Mouse (Mus musculus) lung, postnatal 0 days (tissue): ENCODE measurements around the gene Tssk4. TPM values are rescaled to one million over a fixed set of nuclear protein-coding genes. Genes with fewer than 3 reads are reported as not detected.

ENCODE experiments used
- ATAC-seq: fragments of 200-750 bp; cut with Nextera tagmentation; 2 replicates; pipeline ENCODE4 v1.8.0; 2017; ENCODE audit warnings: moderate library complexity
- DNase-seq: peaks from one replicate; pipeline ENCODE4 v3.0.0-alpha.2; 2016; ENCODE audit warnings: low spot score
- H3K27ac ChIP-seq: fragments of 300-500 bp; sonication (generic); 2 replicates; pipeline ENCODE4 v1.5.1; 2014; ENCODE audit warnings: antibody characterized with exemption, mild to moderate bottlenecking, low read length, mixed read lengths
- H3K27me3 ChIP-seq: fragments of 300-500 bp; sonication (generic); replicated peaks from 2 replicates; pipeline ENCODE4 v1.6.1; 2014; ENCODE audit warnings: low read length, mixed read lengths; ENCODE audit not compliant: insufficient read depth
- H3K36me3 ChIP-seq: fragments of 300-500 bp; sonication (generic); 2 replicates; pipeline ENCODE4 v1.6.1; 2014; ENCODE audit warnings: low read length, mixed read lengths; ENCODE audit not compliant: insufficient read depth
- H3K4me1 ChIP-seq: fragments of 300-500 bp; sonication (generic); 2 replicates; pipeline ENCODE4 v1.6.1; 2014; ENCODE audit warnings: antibody characterized with exemption, low read depth, low read length, mixed read lengths; ENCODE audit not compliant: insufficient read depth
- H3K4me2 ChIP-seq: fragments of 300-500 bp; sonication (generic); replicated peaks from 2 replicates; pipeline ENCODE4 v1.6.1; 2014; ENCODE audit warnings: low read depth, mild to moderate bottlenecking, low read length, moderate library complexity, mixed read lengths
- H3K4me3 ChIP-seq: fragments of 300-500 bp; sonication (generic); 2 replicates; pipeline ENCODE4 v1.5.1; 2014; ENCODE audit warnings: low read depth, low read length
- H3K9ac ChIP-seq: fragments of 300-500 bp; sonication (generic); replicated peaks from 2 replicates; pipeline ENCODE4 v1.6.1; 2014; ENCODE audit warnings: low read depth, mild to moderate bottlenecking
- H3K9me3 ChIP-seq: fragments of 300-500 bp; sonication (generic); 2 replicates; pipeline ENCODE4 v1.6.1; 2016; ENCODE audit warnings: low read length, mixed read lengths
- CTCF ChIP-seq: IDR thresholded peaks from 2 replicates; pipeline ENCODE4 v1.5.1; 2016; ENCODE audit warnings: antibody characterized with exemption, mild to moderate bottlenecking
- EP300 ChIP-seq: IDR thresholded peaks from 2 replicates; pipeline ENCODE4 v1.6.1; 2016; ENCODE audit warnings: antibody characterized with exemption, mild to moderate bottlenecking, control low read depth
- WGBS: fragments of 180-500 bp; shearing (Covaris S2); extraction: QIAGEN DNeasy Blood & Tissue Kit; methylation state at CpG from one replicate; pipeline ENCODE4 v1.1.7; 2014; 5-methylcytosine and 5-hydroxymethylcytosine counted together
- polyA plus RNA-seq: library from polyadenylated mRNA; unstranded; fragments of >200 nt; fragmentation: Nextera tagmentation; extraction: Ambion mirVana; gene quantifications from 2 replicates; pipeline ENCODE4 v1.2.1, GENCODE M21; 2015

Gene Tssk4
- polyA plus RNA-seq, 1 experiment from 2014 or later, result 0.61 TPM

GRCm38 (mm10) chr14:55628077-55628827, 21.7 kb upstream of the Tssk4 start:
- ATAC-seq, result no peak
- H3K9ac ChIP-seq, result no peak overlapping the region
- H3K4me2 ChIP-seq, result no peak overlapping the region
- TF ChIP-seq EP300, result no peak
- DNase-seq, result no peak
- no peaks in the 10 kb centered on the region for H3K4me1 ChIP-seq
- no peaks in the 10 kb centered on the region for H3K9me3 ChIP-seq
- no peaks in the 10 kb centered on the region for H3K27me3 ChIP-seq
- H3K4me3 ChIP-seq, result no peak overlapping the region
- no peak overlapping the region for H3K27ac ChIP-seq
- peaks cover 14% of the 10 kb centered on the region; the same call in 1 of the 2 replicates for H3K36me3 ChIP-seq
- 89% methylated on average over 26 of the region's 27 CpGs for WGBS

GRCm38 (mm10) chr14:55629312-55629711, 20.7 kb upstream of the Tssk4 start:
- H3K9ac ChIP-seq, result no peak overlapping the region
- ATAC-seq (0 out of 2 replicates have a peak, but pooled peaks have one; percentile 13), DNase-seq (no peak)
- no peak overlapping the region for H3K4me3 ChIP-seq
- no peaks in the 10 kb centered on the region for H3K9me3 ChIP-seq
- H3K4me1 ChIP-seq, result no peaks in the 10 kb centered on the region
- no peaks in the 10 kb centered on the region for H3K27me3 ChIP-seq
- H3K4me2 ChIP-seq, result no peak overlapping the region
- H3K27ac ChIP-seq, result no peak overlapping the region
- TF ChIP-seq CTCF (peak; percentile 86), EP300 (no peak)
- peaks cover 14% of the 10 kb centered on the region; the same call in 1 of the 2 replicates for H3K36me3 ChIP-seq
- WGBS, result 50% methylated on average over 5 of the region's 5 CpGs

- Histone ChIP-seq H3K9ac (peak overlapping the region; percentile 50), H3K9me3 (no peaks in the 10 kb centered on the region), H3K4me3 (peak overlapping the region; percentile 54), H3K27me3 (no peaks in the 10 kb centered on the region), H3K4me1 (peaks cover 3% of the 10 kb centered on the region; the same call in 1 of the 2 replicates), H3K27ac (peak overlapping the region; percentile 39; the same call in 1 of the 2 replicates), H3K36me3 (peaks cover 29% of the 10 kb centered on the region; the same call in 1 of the 2 replicates), H3K4me2 (peak overlapping the region; percentile 92)
- DNase-seq, result no peak
- no peak for TF ChIP-seq CTCF
- TF ChIP-seq EP300, result no peak
- WGBS, result 5% methylated on average over 23 of the region's 23 CpGs
- peak; percentile 51; the same call in 1 of the 2 replicates for ATAC-seq
Measured at GRCm38 (mm10) chr14:55634874-55635522, 15.0 kb upstream of the Tssk4 start.

GRCm38 (mm10) chr14:55635523-55636007, 14.4 kb upstream of the Tssk4 start, which contains the start of gene Ipo4:
Gene Ipo4 (minus strand): TSS chr14:55635957.
- 2% methylated on average over 33 of the region's 33 CpGs for WGBS
- TF ChIP-seq EP300, result no peak
- peaks cover 35% of the 10 kb centered on the region; the same call in 1 of the 2 replicates for H3K36me3 ChIP-seq
- H3K9ac ChIP-seq, result peak within 1 kb of the TSS; percentile 50
- H3K27ac ChIP-seq, result peak within 1 kb of the TSS; percentile 39; the same call in 1 of the 2 replicates
- H3K4me2 ChIP-seq, result peak within 1 kb of the TSS; percentile 92
- peaks cover 3% of the 10 kb centered on the region; the same call in 1 of the 2 replicates for H3K4me1 ChIP-seq
- no peaks in the 10 kb centered on the region for H3K27me3 ChIP-seq
- H3K9me3 ChIP-seq, result no peaks in the 10 kb centered on the region
- DNase-seq (peak; percentile 97), ATAC-seq (peak; percentile 98)
- H3K4me3 ChIP-seq, result peak within 1 kb of the TSS; percentile 54

- no peak within 1 kb of the TSS for H3K4me2 ChIP-seq
- no peak for TF ChIP-seq EP300
- no peak for TF ChIP-seq CTCF
- no peak for ATAC-seq
- peaks cover 3% of the 10 kb centered on the region; the same call in 1 of the 2 replicates for H3K4me1 ChIP-seq
- DNase-seq, result no peak
- H3K9ac ChIP-seq, result no peak within 1 kb of the TSS
- no peaks in the 10 kb centered on the region for H3K27me3 ChIP-seq
- 89% methylated on average over 9 of the region's 9 CpGs for WGBS
- H3K4me3 ChIP-seq, result no peak within 1 kb of the TSS
- H3K27ac ChIP-seq, result no peak within 1 kb of the TSS
- peaks cover 30% of the 10 kb centered on the region; the same call in 1 of the 2 replicates for H3K36me3 ChIP-seq
- H3K9me3 ChIP-seq, result no peaks in the 10 kb centered on the region
Measured at GRCm38 (mm10) chr14:55637795-55638194, 12.2 kb upstream of the Tssk4 start, which contains the start of gene Gm49378. Gene Gm49378 (minus strand): TSS chr14:55637895.

GRCm38 (mm10) chr14:55640816-55641215, 9.2 kb upstream of the Tssk4 start:
- Histone ChIP-seq H3K27ac (no peak overlapping the region), H3K27me3 (no peaks in the 10 kb centered on the region), H3K4me2 (no peak overlapping the region), H3K36me3 (peaks cover 26% of the 10 kb centered on the region; the same call in 1 of the 2 replicates), H3K4me1 (peaks cover 5% of the 10 kb centered on the region; the same call in 1 of the 2 replicates), H3K9ac (no peak overlapping the region), H3K9me3 (no peaks in the 10 kb centered on the region), H3K4me3 (no peak overlapping the region)
- ATAC-seq (no peak), DNase-seq (no peak)
- TF ChIP-seq EP300, result no peak
- TF ChIP-seq CTCF, result no peak
- 95% methylated on average over 14 of the region's 14 CpGs for WGBS
